Mouse (Mus musculus) layer of hippocampus, adult 9-11 months (tissue): ENCODE data around the gene Ppp1cb.

Experiments used
- DNase-seq: peaks from one replicate; pipeline ENCODE4 v3.0.0; 2022

The Ppp1cb gene

GRCm38 (mm10) chr5:32445287-32445921 lies 13.2 kb upstream of the Ppp1cb start:
- peak; percentile 15 for DNase-seq

GRCm38 (mm10) chr5:32446394-32446793 lies 12.2 kb upstream of the Ppp1cb start:
- DNase-seq = no peak

- no peak for DNase-seq
Observed at GRCm38 (mm10) chr5:32446810-32447209, 11.8 kb upstream of the Ppp1cb start.

GRCm38 (mm10) chr5:32459251-32459881 lies 723 bp downstream of the Ppp1cb start:
- no peak for DNase-seq

GRCm38 (mm10) chr5:32459882-32460751 lies 1.5 kb downstream of the Ppp1cb start:
- no peak for DNase-seq

GRCm38 (mm10) chr5:32460973-32461372 lies 2.3 kb downstream of the Ppp1cb start:
- DNase-seq = no peak

DNA sequence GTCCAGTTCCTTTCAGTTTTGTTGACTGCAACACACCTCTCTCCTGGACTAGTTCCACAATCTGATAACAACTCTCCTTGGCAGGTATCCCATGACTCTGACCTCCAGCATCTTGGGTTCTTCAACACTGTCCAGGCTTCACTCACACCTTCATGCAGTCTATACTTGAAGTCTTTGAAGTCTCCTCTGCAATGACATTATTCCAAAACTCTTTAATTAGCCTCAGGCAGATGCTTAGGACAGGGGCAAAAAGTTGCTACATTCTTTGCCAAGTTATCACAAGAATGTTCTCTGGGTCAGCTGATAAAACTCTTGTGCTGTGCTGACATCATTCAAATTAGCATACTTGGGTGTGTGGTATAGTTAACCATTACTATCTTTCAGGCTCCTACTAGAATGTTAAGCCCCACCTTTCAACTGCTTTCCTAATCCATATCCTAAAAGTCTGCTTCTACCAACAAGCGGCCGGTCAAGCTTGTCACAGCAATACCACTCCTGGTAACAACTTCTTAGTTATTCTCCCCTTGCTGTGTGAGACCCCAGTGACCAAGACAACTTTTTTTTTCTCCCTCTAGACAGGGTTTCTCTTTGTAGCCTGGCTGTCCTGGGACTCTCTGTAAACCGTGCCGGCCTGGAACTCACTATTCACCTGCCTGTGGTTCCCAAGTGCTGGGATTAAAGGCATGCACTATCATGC lies 13.8 kb downstream of the Ppp1cb start:
- DNase-seq = no peak

- no peak for DNase-seq
Observed at GRCm38 (mm10) chr5:32473029-32473352, 14.3 kb downstream of the Ppp1cb start.

DNA sequence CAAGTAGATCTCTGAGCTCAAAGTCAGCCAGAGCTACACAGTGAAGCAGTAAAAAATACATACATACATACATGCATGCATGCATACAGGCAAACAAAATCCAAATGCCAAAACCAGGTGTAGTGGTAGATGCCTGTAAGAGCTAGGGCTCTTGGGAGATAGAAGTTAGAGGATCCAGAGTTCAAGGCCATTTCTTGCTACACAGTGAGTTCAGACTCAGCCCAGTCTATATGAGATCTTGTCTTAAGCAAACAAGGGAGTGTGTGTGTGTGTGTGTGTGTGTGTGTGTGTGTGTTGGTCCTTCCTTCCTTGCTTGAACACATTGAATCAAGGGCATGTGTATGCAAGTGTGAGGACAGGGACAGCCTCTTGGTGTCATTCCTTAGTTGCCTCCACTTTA lies 17.9 kb downstream of the Ppp1cb start:
- no peak for DNase-seq

- DNase-seq = no peak
Observed at GRCm38 (mm10) chr5:32478972-32479371, 20.3 kb downstream of the Ppp1cb start.

- DNase-seq = no peak
Observed at GRCm38 (mm10) chr5:32485430-32485829, 26.8 kb downstream of the Ppp1cb start.

GRCm38 (mm10) chr5:32488044-32488443 lies 29.4 kb downstream of the Ppp1cb start:
- no peak for DNase-seq

DNA sequence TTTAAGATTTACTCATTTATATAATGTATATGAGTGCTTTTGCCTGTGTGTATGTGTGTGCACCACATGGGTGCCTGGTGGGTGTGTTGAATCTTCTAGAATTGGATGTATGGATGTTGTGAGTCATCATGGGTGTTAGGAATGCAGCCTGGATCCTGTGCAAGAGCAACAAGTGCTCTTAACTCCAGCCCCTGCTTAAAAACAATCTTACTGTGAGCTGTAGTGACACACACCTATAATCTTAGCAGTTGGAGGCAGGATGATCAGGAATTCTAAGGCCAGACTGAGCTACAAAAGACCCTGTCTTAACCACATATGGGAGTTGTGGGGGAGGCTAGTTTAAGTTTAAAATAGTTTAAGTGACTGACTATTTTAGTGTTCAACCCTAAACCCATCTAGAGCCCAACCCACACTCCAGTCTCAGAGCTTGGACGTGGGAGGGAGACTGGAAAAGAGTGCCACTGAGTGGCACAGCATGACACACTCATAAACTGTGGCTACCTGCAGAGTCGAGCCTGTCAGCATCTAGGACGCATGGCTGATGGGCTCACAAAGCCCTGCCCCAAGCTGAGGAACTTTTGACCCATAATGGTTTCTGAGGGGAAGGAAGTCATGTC lies 35.5 kb downstream of the Ppp1cb start:
- DNase-seq = no peak

DNA sequence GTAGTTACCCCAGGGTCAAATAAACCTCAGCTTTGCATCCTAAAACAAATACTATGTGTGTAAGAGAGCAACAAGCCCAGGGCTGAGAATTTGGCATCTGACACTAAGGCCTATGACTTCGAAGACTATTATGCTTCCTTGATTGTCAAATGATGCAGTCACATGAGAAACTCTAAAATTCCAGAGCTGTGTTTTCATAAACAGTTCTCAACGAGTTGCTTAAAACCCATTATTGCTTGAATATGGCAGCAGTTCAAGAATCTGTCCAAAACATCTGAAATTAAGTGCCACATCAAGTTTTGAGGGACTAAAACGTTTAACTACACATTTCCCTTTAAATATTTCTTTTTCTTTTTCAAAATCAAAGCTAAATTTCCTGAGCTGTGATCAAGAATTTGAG lies 50.1 kb downstream of the Ppp1cb start:
- no peak for DNase-seq

- DNase-seq = no peak
Observed at GRCm38 (mm10) chr5:32520381-32520780, 61.7 kb downstream of the Ppp1cb start.

- no peak for DNase-seq
Observed at GRCm38 (mm10) chr5:32549449-32549848, 90.8 kb downstream of the Ppp1cb start.

DNA sequence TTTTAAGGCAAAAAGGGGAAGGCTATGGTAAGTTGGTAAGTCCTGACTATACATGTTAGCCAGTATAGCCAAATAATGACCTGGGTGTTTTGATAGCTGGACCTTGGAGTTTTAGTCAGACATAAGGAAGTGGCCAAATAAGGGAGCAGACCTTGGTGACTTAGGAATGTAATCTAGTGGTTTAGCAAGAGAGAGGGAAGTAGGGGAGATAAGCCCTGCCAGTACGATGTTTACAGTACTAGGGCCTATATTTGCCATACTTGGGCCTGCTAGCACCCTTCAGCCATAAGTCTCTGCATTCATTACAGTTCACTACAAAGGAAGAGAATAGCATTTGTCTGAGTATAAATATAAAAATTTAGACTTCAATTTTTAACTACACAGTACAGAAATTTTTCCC lies 106.1 kb downstream of the Ppp1cb start:
- DNase-seq = no peak
